Comparison of ENCODE assay signal across 22 mouse cellular contexts in genomic region chr5:26222076-26222475, GRCm38 (mm10). TPM values are rescaled to one million over a fixed set of nuclear protein-coding genes. Genes with fewer than 3 reads are reported as not detected.
"Had no signal": no experiment of that assay in that cellular context is flagged by ENCODE, and none has a peak within 500 bp of the region (broad histone marks: within the 10 kb centered on the region; RNA-seq: fewer than 3 reads in every experiment).

No protein-coding gene starts in this region.

- H3K27ac ChIP-seq: kidney, postnatal 0 days; liver, embryonic 12.5 days; liver, embryonic 15.5 days; lung, embryonic 15.5 days; midbrain, embryonic 10.5 days; neural tube, embryonic 13.5 days had no signal

- ATAC-seq: liver, embryonic 12.5 days had no signal

- H3K27me3 ChIP-seq: liver, embryonic 12.5 days; liver, embryonic 15.5 days; lung, embryonic 15.5 days; megakaryocyte, embryonic 14.5 days; neural tube, embryonic 13.5 days had no signal

- H3K9me3 ChIP-seq: liver, embryonic 12.5 days; liver, embryonic 15.5 days; lung, embryonic 15.5 days; midbrain, embryonic 10.5 days; neural tube, embryonic 13.5 days had no signal

- DNase-seq: kidney, adult 2 months; kidney, postnatal 36 days; left cerebral cortex, postnatal 4 days; liver; lung, adult 18-20 months; lung, postnatal 10 days; lung, postnatal 36 days; midbrain, embryonic 14.5 days; thymus, adult 18-20 months; thymus, postnatal 14 days; thymus, postnatal 4 days had no signal

- H3K4me3 ChIP-seq: liver, embryonic 12.5 days; liver, embryonic 15.5 days; lung, embryonic 15.5 days; megakaryocyte, embryonic 14.5 days; midbrain, embryonic 10.5 days; neural tube, embryonic 13.5 days had no signal

- H3K4me1 ChIP-seq: liver, embryonic 12.5 days; liver, embryonic 15.5 days; lung, embryonic 15.5 days; megakaryocyte, embryonic 14.5 days; midbrain, embryonic 10.5 days; neural tube, embryonic 13.5 days had no signal

- H3K36me3 ChIP-seq: liver, embryonic 12.5 days; liver, embryonic 15.5 days; lung, embryonic 15.5 days; midbrain, embryonic 10.5 days; neural tube, embryonic 13.5 days had no signal

- H3K9ac ChIP-seq: liver, embryonic 12.5 days; liver, embryonic 15.5 days; lung, embryonic 15.5 days; neural tube, embryonic 13.5 days had no signal

- H3K4me2 ChIP-seq: liver, embryonic 12.5 days; liver, embryonic 15.5 days; lung, embryonic 15.5 days; neural tube, embryonic 13.5 days had no signal

RNA-seq across cellular contexts. Expression of gene Gm7361, which starts 35.4 kb away (rescaled TPM):
- polyA plus RNA-seq: kidney, adult 2 months; kidney, embryonic 14.5 days; kidney, postnatal 0 days; liver, embryonic 12.5 days; liver, embryonic 15.5 days; lung, embryonic 15.5 days; small intestine, adult 2 months; spleen, adult 2 months; stomach, embryonic 16.5 days had no signal
